Mouse (Mus musculus) ovary, adult 18-20 months (tissue): ENCODE results near the gene Taf3.

ENCODE experiments used
- DNase-seq: peaks from one replicate; pipeline ENCODE4 v3.0.0; 2022; ENCODE audit warnings: low spot score, mixed read lengths

Gene Taf3

GRCm38 (mm10) chr2:10010263-10010909 is 38.0 kb downstream of the Taf3 start:
- no peak for DNase-seq

DNA sequence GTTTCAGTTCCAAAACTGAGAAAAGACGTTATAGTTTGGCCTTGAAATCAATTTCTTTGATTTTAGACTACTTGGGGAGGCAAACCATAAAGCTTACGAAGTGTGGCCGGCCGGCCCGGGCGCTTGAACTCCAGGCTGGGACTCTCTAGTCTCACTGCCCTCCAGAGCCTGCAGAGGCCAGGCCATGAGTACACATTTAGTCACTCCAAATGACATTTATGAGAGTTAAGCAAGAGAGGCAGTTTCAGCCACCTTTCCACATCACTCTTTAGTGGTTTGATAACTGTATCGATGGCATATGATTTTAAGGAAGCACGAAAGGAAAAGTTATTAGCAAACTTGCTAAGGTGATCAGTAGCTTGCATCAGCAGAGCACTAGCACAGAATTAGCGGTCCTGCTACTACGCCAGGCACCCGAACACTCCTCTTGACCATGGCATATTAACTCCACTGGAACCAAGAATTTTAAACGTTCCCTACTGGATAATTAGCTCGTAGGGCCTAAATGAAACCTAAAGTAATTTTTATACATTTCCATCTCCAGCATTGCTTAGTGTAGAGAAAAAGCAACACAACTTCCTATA is 38.6 kb downstream of the Taf3 start:
- DNase-seq: no peak

DNA sequence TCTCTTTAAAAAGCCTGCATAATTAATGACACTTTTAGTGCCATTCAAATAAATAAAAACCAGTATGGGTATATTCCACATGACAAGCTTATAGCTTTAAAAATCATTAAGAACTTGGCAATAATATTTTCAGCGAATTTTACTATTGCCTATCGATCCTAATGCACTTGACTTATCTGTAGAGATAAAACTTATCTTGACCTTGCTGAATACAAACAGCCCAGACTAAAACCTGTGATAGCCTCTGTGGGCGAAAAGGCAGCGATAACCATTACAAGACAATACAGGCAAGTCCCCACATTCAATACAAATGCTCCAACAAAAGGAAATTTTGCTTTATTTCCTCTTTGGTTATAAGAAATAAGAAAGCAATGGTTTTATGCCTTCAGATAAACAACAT is 39.8 kb downstream of the Taf3 start:
- DNase-seq: no peak

DNA sequence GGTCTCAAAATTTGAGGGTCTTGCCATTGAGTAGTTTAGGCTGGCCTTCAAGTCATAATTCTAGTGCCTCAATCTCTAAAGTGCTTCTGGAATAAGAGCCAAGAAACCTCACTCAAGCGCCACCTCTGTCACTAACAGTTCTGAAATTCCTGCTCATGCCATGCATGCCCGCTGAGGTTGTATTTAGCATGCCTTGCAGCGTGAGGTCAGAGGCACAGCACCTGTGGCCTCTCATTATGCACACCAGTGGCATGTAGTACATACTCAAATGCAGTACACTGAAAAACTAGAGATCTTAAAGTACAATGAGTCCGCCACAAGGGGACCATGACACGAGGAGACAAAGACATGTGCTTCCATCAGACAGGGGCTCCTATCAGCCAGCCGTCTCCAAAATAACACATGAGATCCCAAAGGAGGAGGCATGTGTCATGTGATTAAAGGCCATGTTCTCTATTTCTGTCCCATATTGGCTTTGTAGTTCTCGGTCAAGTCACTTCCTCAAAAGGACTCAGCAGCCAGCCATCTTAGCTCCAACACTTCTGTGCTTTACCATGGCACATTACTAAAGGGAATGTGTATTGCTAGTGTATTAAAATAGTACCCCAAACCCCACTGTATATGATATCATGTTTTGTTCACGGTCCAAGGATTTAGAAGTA is 43.3 kb downstream of the Taf3 start:
- no peak for DNase-seq

GRCm38 (mm10) chr2:10003358-10003757 is 45.0 kb downstream of the Taf3 start:
- DNase-seq: no peak

DNA sequence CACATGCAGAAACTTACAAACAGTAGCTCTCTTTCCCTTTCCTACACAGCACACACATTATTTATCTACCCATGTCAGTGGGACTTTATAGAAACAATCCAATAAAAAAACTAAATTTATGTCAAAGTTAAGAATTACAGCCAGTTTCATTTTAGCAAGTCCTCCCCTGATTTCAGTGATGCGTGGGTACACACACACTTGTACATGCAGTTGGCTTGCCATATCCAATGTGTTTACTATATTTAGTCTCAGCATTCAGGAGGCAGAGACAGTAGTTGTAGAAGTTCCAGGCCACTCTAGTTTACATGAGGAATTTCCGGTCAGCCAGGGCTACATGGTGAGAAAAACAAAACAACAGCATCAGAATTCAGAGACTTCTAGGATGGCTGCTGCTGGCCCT is 46.8 kb downstream of the Taf3 start:
- DNase-seq: no peak

DNA sequence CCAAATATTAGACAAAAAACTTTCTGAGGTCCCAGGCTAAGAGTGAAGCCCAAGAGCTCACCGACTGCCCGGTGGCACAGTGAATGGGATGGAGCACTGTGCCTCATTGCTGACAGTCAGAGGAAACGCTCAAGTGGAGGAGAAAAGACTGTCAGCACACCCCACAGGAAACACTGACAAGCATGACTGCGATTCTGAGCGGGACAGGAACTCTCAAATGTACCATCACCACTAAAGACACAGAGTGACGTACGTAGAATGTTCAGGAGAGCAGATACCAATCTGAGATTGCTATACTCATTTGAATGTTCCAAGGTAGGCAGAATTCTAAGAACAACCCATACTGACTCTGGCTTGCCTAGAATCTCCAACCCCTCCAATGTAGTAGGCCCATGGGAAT is 50.9 kb downstream of the Taf3 start:
- DNase-seq: no peak

DNA sequence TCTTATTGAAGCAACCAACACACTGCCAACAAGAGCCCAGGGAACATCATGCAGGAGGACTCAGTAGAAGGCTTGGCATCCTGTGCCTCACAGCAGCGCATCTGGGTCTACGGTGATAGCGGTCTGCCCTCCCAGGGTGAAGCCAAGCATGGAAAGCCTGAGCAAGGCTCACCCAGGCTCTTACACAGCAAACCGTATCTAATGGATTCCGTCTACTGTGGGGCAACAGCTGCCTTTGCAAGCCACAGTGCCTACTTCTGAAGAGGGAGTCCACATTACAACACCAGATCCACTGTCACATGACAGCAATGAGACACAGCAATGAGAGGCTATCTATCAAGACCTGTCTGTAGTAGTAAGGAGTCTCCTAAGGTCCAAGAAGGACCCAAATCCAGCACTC is 52.3 kb downstream of the Taf3 start:
- no peak for DNase-seq

- no peak for DNase-seq
These were observed 57.6 kb downstream of the Taf3 start for GRCm38 (mm10) chr2:9990690-9991229.

GRCm38 (mm10) chr2:9989649-9990547 is 58.5 kb downstream of the Taf3 start:
- no peak for DNase-seq

GRCm38 (mm10) chr2:9988290-9988689 is 60.1 kb downstream of the Taf3 start:
- DNase-seq: no peak

GRCm38 (mm10) chr2:9985979-9986447 is 62.4 kb downstream of the Taf3 start:
- no peak for DNase-seq

- no peak for DNase-seq
These were observed 66.0 kb downstream of the Taf3 start for GRCm38 (mm10) chr2:9982446-9982845.

DNA sequence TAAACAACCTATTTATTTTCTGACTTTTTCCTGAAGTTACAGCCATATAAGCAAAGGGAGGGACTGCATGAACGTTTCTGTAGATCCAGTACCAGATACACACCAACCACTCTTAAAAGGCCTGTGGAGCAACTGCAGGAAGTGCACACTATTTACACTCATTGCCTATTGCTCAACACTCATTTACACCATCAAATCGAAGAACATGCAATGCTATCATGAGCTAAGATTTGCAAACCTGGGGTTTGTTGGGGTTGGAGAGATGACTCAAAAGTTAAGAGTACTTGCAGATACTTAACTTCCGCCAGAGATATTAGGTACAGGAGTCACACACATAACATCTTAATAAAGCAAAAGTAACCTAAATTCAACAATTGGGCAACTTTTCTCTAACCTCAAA is 76.5 kb downstream of the Taf3 start:
- DNase-seq: no peak

- no peak for DNase-seq
These were observed 77.8 kb downstream of the Taf3 start for GRCm38 (mm10) chr2:9970579-9970978.

DNA sequence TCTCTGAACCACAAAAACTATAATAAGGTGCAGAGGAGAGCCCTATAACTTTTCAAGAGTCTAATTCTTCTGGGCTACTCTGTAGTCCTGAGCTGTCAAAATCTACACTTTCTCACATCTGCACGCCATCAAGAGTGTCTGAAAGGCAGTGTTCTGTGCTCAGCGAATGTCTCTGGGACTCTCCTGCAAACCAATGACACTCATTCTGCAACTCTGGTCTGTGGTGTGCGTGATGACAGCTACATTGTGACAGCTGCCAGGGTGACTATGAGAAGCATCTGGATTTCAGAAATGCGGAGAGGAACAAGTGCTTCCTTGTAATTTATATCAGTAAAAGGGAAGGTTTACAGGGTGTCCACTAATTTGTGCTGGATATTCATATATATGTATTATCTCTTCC is 78.2 kb downstream of the Taf3 start:
- DNase-seq: no peak

- no peak for DNase-seq
These were observed 78.7 kb downstream of the Taf3 start for GRCm38 (mm10) chr2:9969734-9970133.

DNA sequence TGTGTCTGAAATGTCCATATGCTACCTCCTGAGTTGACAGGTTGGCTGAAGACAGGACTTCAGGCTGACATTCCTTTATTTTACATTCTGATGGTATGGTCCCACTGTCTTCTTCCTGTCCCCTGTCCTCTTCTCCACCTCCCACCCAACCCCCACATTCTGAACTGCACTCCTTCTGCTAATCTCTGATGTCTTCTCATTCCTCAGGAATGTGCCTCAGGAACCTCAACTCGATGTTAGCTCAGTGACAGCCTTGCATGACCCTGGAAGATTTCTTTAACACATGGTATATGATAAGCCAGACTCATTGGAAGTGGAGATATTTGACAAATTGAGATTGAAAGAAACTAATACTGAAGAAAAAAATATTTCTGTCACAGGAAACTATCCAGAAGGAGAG is 81.8 kb downstream of the Taf3 start:
- DNase-seq: no peak

DNA sequence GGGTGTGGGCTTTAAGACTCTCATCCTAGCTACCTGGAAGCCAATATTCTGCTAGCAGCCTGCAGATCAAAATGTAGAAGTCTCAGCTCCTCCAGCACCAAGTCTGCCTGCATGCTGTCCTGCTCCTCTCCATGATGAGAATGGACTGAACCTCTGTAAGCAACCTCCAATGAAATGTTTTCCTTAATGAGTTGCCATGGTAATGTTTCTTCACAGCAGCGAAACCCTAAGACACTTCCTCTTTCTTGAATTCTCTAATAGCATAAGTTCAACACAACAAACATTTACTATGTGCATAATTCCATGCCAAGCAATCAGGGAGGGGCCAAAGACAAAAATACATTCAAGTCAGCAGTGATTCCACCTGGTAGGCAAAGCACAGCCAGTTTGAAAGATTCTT is 82.8 kb downstream of the Taf3 start:
- no peak for DNase-seq

GRCm38 (mm10) chr2:9962871-9963270 is 85.5 kb downstream of the Taf3 start:
- no peak for DNase-seq

DNA sequence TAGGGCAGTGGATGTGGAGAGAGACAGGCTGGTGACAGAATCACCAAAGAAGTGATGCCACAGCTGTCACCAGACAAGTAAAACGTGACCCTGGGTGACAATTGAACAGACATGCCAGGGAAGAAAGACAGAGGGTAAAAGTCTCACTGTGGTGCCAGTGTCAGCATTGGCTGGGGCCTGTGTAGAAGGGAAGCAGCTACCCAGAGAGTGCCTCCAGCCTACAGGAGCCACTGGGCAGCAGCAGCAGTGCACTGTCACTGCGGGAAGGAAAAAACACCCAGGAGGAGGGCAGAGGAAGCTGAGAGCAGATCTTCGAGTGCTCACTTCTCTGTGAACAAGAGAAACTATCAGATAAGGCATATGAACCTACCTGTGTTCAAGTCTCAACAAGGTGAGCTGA is 86.7 kb downstream of the Taf3 start:
- no peak for DNase-seq

DNA sequence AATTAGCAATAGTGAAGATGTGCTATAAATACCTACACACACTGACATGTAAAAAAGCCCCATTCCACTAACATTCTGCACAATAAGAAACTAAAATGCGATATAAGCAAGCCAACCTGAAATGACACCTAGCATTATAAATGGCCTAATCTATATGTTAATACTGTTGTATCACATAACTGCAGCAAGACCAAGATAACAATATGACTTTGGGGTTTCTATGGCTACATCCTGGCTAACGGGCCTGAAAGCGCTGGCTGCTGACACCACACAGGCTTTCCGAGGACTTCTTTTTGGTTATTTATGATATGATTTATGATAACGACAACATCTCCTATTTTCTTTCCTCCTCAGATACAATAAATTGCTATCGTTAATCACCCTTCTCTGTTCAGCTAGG is 90.4 kb downstream of the Taf3 start:
- no peak for DNase-seq
